Mouse (Mus musculus): ENCODE data around the gene Trim12c. TPM values are rescaled to one million over a fixed set of nuclear protein-coding genes. Genes with fewer than 3 reads are reported as not detected.

The Trim12c gene
- polyA plus RNA-seq, 1 experiment from 2014 or later: 1.4 TPM

Other genes starting within 250 kb of the Trim12c start
- not detected in 2 replicates for gene Olfr646, start 248.5 kb downstream of the Trim12c start, polyA plus RNA-seq (2015; fragmentation: Nextera tagmentation; extraction: Ambion mirVana)
- not detected in 2 replicates for gene Ubqln5, start 223.5 kb downstream of the Trim12c start, polyA plus RNA-seq (2015; fragmentation: Nextera tagmentation; extraction: Ambion mirVana)
- not detected in 2 replicates for gene Olfr643, start 216.0 kb downstream of the Trim12c start, polyA plus RNA-seq (2015; fragmentation: Nextera tagmentation; extraction: Ambion mirVana)
- not detected in 2 replicates for gene Ubqln3, start 210.1 kb downstream of the Trim12c start, polyA plus RNA-seq (2015; fragmentation: Nextera tagmentation; extraction: Ambion mirVana)
- not detected in 2 replicates for gene Ubqlnl, start 202.8 kb downstream of the Trim12c start, polyA plus RNA-seq (2015; fragmentation: Nextera tagmentation; extraction: Ambion mirVana)
- not detected in 2 replicates for gene Olfm5, start 188.5 kb downstream of the Trim12c start, polyA plus RNA-seq (2015; fragmentation: Nextera tagmentation; extraction: Ambion mirVana)
- 0.45 and 0.54 TPM in 2 replicates for gene Olfr648, start 170.0 kb downstream of the Trim12c start, polyA plus RNA-seq (2015; fragmentation: Nextera tagmentation; extraction: Ambion mirVana)
- not detected in 2 replicates for gene Olfr649, start 157.4 kb downstream of the Trim12c start, polyA plus RNA-seq (2015; fragmentation: Nextera tagmentation; extraction: Ambion mirVana)
- gene Trim6, start 134.6 kb downstream of the Trim12c start, polyA plus RNA-seq (2015; fragmentation: Nextera tagmentation; extraction: Ambion mirVana): 0.30 and 0.41 TPM in 2 replicates
- 0.97 and 1.2 TPM in 2 replicates for gene Trim34a, start 108.9 kb downstream of the Trim12c start, polyA plus RNA-seq (2015; fragmentation: Nextera tagmentation; extraction: Ambion mirVana)
- gene Trim5, start 65.3 kb downstream of the Trim12c start, polyA plus RNA-seq (2015; fragmentation: Nextera tagmentation; extraction: Ambion mirVana): 0.21 and 0.24 TPM in 2 replicates
- gene Trim12a, start 37.9 kb downstream of the Trim12c start, polyA plus RNA-seq (2015; fragmentation: Nextera tagmentation; extraction: Ambion mirVana): 1.7 and 2.1 TPM in 2 replicates
- not detected in 2 replicates for gene Trim34b, start 23.9 kb downstream of the Trim12c start, polyA plus RNA-seq (2015; fragmentation: Nextera tagmentation; extraction: Ambion mirVana)
- gene Trim30b, start 16.5 kb upstream of the Trim12c start, polyA plus RNA-seq (2015; fragmentation: Nextera tagmentation; extraction: Ambion mirVana): not detected in 2 replicates
- 0.09 and 0.14 TPM in 2 replicates for gene Trim30c, start 47.5 kb upstream of the Trim12c start, polyA plus RNA-seq (2015; fragmentation: Nextera tagmentation; extraction: Ambion mirVana)
- 0.48 and 0.61 TPM in 2 replicates for gene Trim30a, start 111.8 kb upstream of the Trim12c start, polyA plus RNA-seq (2015; fragmentation: Nextera tagmentation; extraction: Ambion mirVana)
- 0.31 and 0.70 TPM in 2 replicates for gene Trim30d, start 154.5 kb upstream of the Trim12c start, polyA plus RNA-seq (2015; fragmentation: Nextera tagmentation; extraction: Ambion mirVana)
- gene Olfr651, start 196.8 kb upstream of the Trim12c start, polyA plus RNA-seq (2015; fragmentation: Nextera tagmentation; extraction: Ambion mirVana): not detected in 2 replicates
- gene Olfr652, start 207.5 kb upstream of the Trim12c start, polyA plus RNA-seq (2015; fragmentation: Nextera tagmentation; extraction: Ambion mirVana): 0.08 and 0.10 TPM in 2 replicates
- gene Olfr653, start 224.0 kb upstream of the Trim12c start, polyA plus RNA-seq (2015; fragmentation: Nextera tagmentation; extraction: Ambion mirVana): 0.05 TPM in 1 of 2 replicates, not detected in the other
- gene Olfr654, start 233.7 kb upstream of the Trim12c start, polyA plus RNA-seq (2015; fragmentation: Nextera tagmentation; extraction: Ambion mirVana): not detected in 2 replicates
- not detected in 2 replicates for gene Olfr655, start 248.4 kb upstream of the Trim12c start, polyA plus RNA-seq (2015; fragmentation: Nextera tagmentation; extraction: Ambion mirVana)

Data from hindbrain, embryonic 16.5 days (tissue).